Mouse (Mus musculus) cerebellum, adult 9-11 months (tissue): Measurements from ENCODE around the gene Hoxd9.

ENCODE experiments used
- DNase-seq: peaks from one replicate; pipeline ENCODE4 v3.0.0; 2022

Hoxd9 gene

GRCm38 (mm10) chr2:74734451-74734850 lies 36.9 kb downstream of the Hoxd9 start:
- no peak for DNase-seq

- DNase-seq, result no peak
Observed at GRCm38 (mm10) chr2:74734996-74735811, 37.7 kb downstream of the Hoxd9 start.

GRCm38 (mm10) chr2:74735851-74736687 lies 38.5 kb downstream of the Hoxd9 start:
- no peak for DNase-seq

GRCm38 (mm10) chr2:74736688-74737577 lies 39.4 kb downstream of the Hoxd9 start:
- DNase-seq, result no peak

GRCm38 (mm10) chr2:74737578-74738070 lies 40.1 kb downstream of the Hoxd9 start:
- DNase-seq, result no peak

GRCm38 (mm10) chr2:74738623-74739475 lies 41.3 kb downstream of the Hoxd9 start:
- DNase-seq, result no peak

DNA sequence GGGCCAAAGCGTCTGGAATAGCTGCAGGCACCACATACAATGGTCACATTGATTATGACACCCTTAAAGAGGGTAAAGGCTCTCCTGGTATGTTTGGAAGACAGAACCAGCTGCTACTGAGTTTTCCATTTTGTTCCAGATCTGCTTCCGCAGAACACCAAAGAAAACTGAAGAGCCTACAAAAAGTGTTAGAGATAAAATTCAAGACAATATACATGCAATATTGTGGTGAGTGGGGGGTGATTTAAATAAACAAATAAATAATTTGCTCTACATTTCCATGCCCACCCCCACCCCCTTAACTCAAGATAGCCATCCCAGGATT lies 41.9 kb downstream of the Hoxd9 start:
- no peak for DNase-seq

GRCm38 (mm10) chr2:74739869-74740268 lies 42.3 kb downstream of the Hoxd9 start:
- no peak for DNase-seq

DNA sequence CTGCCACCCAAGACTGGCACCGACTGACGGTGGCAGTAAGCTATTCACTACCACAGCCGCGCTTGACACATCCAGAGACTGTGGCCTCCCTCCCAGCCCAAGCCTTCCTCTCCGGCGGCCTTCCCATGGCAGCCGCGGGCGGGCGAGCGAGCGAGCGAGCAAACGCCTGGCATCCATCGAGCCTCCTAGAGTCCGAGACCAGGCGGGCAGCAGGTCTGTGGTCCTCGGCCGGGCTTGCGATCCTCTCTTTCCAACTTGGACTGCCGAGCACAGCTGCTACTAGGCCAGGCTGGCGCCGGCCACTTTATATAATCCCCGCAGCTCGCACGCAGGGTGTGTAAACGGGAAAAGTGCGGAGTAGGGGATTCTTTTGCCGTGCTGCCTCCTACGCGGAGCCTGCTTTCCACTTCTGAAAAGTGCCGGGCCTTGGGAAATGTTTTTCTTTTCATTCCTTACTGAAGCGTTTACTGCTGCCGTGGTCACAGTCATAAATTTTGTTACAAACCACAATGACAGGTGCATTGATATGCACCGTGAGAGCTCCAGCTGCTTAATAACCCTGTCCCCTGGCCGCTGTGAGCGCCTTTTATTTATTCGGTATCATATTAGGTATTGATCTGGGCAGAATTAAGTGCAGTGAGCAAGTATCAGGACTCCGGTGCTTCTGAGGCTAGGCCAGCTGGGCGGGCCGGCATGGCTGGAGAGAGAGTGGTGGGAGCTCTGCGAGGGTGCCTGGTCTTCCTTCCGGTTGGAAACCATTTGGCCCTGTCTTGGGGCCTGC lies 43.0 kb downstream of the Hoxd9 start:
- no peak for DNase-seq

DNA sequence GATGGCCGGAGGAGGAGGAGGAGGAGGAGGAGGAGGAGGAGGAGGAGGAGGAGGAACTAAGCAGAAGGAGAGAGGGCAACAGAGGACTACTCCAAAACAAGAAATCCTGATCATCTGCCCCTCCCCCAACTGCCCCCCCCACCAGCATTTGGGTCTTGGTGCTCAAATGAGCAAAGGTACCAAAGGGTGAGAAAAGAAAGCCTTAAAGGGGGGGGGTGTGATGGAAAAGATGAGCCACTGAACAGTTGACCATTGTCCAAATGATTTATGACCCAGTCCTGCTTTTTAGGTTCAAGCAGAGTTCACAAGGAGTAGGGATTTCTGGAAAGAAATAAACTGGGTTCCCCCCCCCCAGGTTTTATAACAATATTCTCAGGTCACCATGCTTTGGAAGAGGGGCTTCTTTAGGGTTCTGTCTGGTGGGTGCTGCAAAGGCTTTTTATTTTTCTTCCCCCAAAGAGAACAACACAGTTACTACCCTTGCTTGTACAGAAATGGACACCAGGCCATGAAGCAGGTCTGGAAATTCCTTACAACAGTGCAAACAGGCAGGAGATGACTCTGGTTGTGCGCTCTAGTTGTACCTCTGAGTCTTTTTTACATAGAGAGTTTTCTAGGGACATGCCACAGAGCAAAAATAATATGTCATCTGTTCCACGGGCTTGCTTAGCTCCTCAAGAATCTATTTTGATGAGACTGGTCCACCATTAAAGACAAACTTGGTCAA lies 43.9 kb downstream of the Hoxd9 start:
- DNase-seq, result no peak

GRCm38 (mm10) chr2:74741979-74742277 lies 44.4 kb downstream of the Hoxd9 start:
- DNase-seq, result no peak

GRCm38 (mm10) chr2:74745540-74746297 lies 48.2 kb downstream of the Hoxd9 start:
- no peak for DNase-seq

- DNase-seq, result no peak
Observed at GRCm38 (mm10) chr2:74746298-74746921, 48.9 kb downstream of the Hoxd9 start.

DNA sequence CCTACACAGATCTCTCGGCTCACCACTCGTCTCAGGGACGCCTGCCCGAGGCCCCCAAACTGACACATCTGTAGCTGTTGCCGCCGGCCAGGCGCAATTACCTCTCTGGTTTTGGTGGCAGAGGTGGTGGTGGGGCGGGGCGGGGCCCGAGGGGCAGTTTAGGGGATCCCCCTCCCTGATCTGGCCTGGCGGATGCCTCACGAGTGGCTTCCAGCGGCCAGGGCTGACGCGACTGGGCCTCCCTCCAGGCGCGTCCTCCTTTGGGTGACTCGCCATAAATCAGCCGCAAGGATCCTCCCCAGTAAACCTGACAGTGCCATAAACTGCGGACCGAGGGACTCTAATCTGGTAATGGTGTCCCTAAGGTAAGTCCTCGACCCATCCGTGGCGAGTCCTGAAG lies 49.5 kb downstream of the Hoxd9 start:
- no peak for DNase-seq

- DNase-seq, result no peak
Observed at GRCm38 (mm10) chr2:74747661-74748141, 50.2 kb downstream of the Hoxd9 start.

- DNase-seq, result no peak
Observed at GRCm38 (mm10) chr2:74748436-74748995, 51.0 kb downstream of the Hoxd9 start.

GRCm38 (mm10) chr2:74749337-74750121 lies 52.0 kb downstream of the Hoxd9 start:
- no peak for DNase-seq
